Comparison of ENCODE assay signal across 13 mouse cellular contexts in genomic region chr3:55397752-55398693, GRCm38 (mm10).
DNase-seq lines count a peak whose midpoint lies in the region; ATAC-seq and TF ChIP-seq lines count a peak whose summit lies in the region.
"Had no signal": no experiment of that assay in that cellular context is flagged by ENCODE, and none has a peak within 500 bp of the region (broad histone marks: within the 10 kb centered on the region; RNA-seq: fewer than 3 reads in every experiment).

No protein-coding gene starts in this region.

- peaks cover 6% of the 10 kb centered on the region for H3K36me3 ChIP-seq in forebrain, embryonic 12.5 days (replicated peaks)
- H3K36me3 ChIP-seq in forebrain, embryonic 11.5 days (ENCODE audit: control insufficient read depth, insufficient read depth, low read length) = no peaks in the 10 kb centered on the region
- H3K36me3 ChIP-seq in midbrain, embryonic 13.5 days = peaks cover 16% of the 10 kb centered on the region; the same call in 1 of the 2 replicates
- no peaks in the 10 kb centered on the region for H3K36me3 ChIP-seq in midbrain, embryonic 10.5 days
- H3K36me3 ChIP-seq in forebrain, postnatal 0 days (ENCODE audit: insufficient read depth) = 0 out of 2 replicates have a peak, but pooled peaks cover 4% of the 10 kb centered on the region

- DNase-seq in forebrain, embryonic 11.5 days (ENCODE audit: low spot score) = no peak
- no peak for DNase-seq in midbrain, embryonic 10.5 days (ENCODE audit: low spot score)
- peak; percentile 64 for DNase-seq in forebrain, postnatal 0 days
- DNase-seq in adrenal gland, adult 8-10 months = no peak
- DNase-seq in thymus, postnatal 14 days = no peak
- DNase-seq: cerebellum, adult 8-10 months; heart, postnatal 10 days had no signal

- no peaks in the 10 kb centered on the region for H3K27me3 ChIP-seq in forebrain, embryonic 12.5 days
- no peaks in the 10 kb centered on the region for H3K27me3 ChIP-seq in forebrain, embryonic 11.5 days (ENCODE audit: control insufficient read depth, insufficient read depth, low read length)
- H3K27me3 ChIP-seq in midbrain, embryonic 13.5 days = no peaks in the 10 kb centered on the region
- H3K27me3 ChIP-seq in midbrain, embryonic 10.5 days (ENCODE audit: low read depth, poor library complexity, severe bottlenecking) = no peaks in the 10 kb centered on the region
- no peaks in the 10 kb centered on the region for H3K27me3 ChIP-seq in forebrain, postnatal 0 days (ENCODE audit: insufficient read depth, low read length)

- H3K27ac ChIP-seq in forebrain, embryonic 12.5 days = 0 out of 2 replicates have a peak overlapping the region, but pooled peaks have one; percentile 9
- no peak overlapping the region for H3K27ac ChIP-seq in forebrain, embryonic 11.5 days (ENCODE audit: low read depth, low read length)
- H3K27ac ChIP-seq in midbrain, embryonic 13.5 days = peak overlapping the region; percentile 48
- H3K27ac ChIP-seq in midbrain, embryonic 10.5 days (replicated peaks) = no peak overlapping the region
- peak overlapping the region; percentile 51; the same call in 1 of the 2 replicates for H3K27ac ChIP-seq in forebrain, postnatal 0 days (ENCODE audit: low read depth, low read length)
- H3K27ac ChIP-seq in olfactory bulb, adult 2 months (ENCODE audit: insufficient read depth, low read depth, low read length) = 0 out of 2 replicates have a peak overlapping the region, but pooled peaks have one; percentile 45

- peak; percentile 44; the same call in 1 of the 2 replicates for ATAC-seq in forebrain, embryonic 12.5 days (ENCODE audit: low FRiP score)
- no peak for ATAC-seq in forebrain, embryonic 11.5 days (replicated peaks; ENCODE audit: low FRiP score)
- peak; percentile 69 for ATAC-seq in midbrain, embryonic 13.5 days
- ATAC-seq in forebrain, postnatal 0 days = peak; percentile 64
- ATAC-seq: intestine, postnatal 0 days; lung, postnatal 0 days had no signal

- no peak overlapping the region for H3K4me2 ChIP-seq in forebrain, embryonic 12.5 days
- no peak overlapping the region for H3K4me2 ChIP-seq in forebrain, embryonic 11.5 days (ENCODE audit: low read depth, low read length, severe bottlenecking)
- no peak overlapping the region for H3K4me2 ChIP-seq in midbrain, embryonic 13.5 days (replicated peaks)
- no peak overlapping the region for H3K4me2 ChIP-seq in forebrain, postnatal 0 days (ENCODE audit: low read depth)
- H3K4me2 ChIP-seq: liver, embryonic 11.5 days had no signal

- peaks cover 14% of the 10 kb centered on the region for H3K4me1 ChIP-seq in forebrain, embryonic 12.5 days
- H3K4me1 ChIP-seq in forebrain, embryonic 11.5 days (replicated peaks; ENCODE audit: control insufficient read depth, insufficient read depth, low read length) = 0 out of 2 replicates have a peak, but pooled peaks cover 2% of the 10 kb centered on the region
- H3K4me1 ChIP-seq in midbrain, embryonic 13.5 days (replicated peaks) = peaks cover 26% of the 10 kb centered on the region
- H3K4me1 ChIP-seq in midbrain, embryonic 10.5 days = 0 out of 2 replicates have a peak, but pooled peaks cover 6% of the 10 kb centered on the region
- peaks cover 8% of the 10 kb centered on the region; the same call in 1 of the 2 replicates for H3K4me1 ChIP-seq in forebrain, postnatal 0 days (ENCODE audit: insufficient read depth)
- peaks cover 9% of the 10 kb centered on the region for H3K4me1 ChIP-seq in olfactory bulb, adult 2 months (ENCODE audit: control insufficient read depth, insufficient read depth, low read length)

- WGBS in forebrain, embryonic 12.5 days = 75% methylated on average over 6 of the region's 6 CpGs
- WGBS in forebrain, embryonic 11.5 days = 82% methylated on average over 6 of the region's 6 CpGs
- 71% methylated on average over 6 of the region's 6 CpGs for WGBS in midbrain, embryonic 13.5 days
- WGBS in midbrain, embryonic 10.5 days = 87% methylated on average over 6 of the region's 6 CpGs
- 48% methylated on average over 6 of the region's 6 CpGs for WGBS in forebrain, postnatal 0 days
- 52% methylated on average over 6 of the region's 6 CpGs for WGBS in olfactory bulb, adult 2 months

- no peak overlapping the region for H3K4me3 ChIP-seq in forebrain, embryonic 12.5 days (replicated peaks)
- H3K4me3 ChIP-seq in forebrain, embryonic 11.5 days (ENCODE audit: low read depth, low read length) = no peak overlapping the region
- H3K4me3 ChIP-seq in midbrain, embryonic 13.5 days (replicated peaks) = no peak overlapping the region
- no peak overlapping the region for H3K4me3 ChIP-seq in midbrain, embryonic 10.5 days
- H3K4me3 ChIP-seq in forebrain, postnatal 0 days (ENCODE audit: low read depth, low read length) = no peak overlapping the region
- H3K4me3 ChIP-seq in olfactory bulb, adult 2 months (ENCODE audit: insufficient read depth, low read depth, low read length) = no peak overlapping the region

- no peak for TF ChIP-seq POLR2A in olfactory bulb, adult 2 months (IDR thresholded peaks at IDR 0.05; ENCODE audit: insufficient read depth, low read depth, low read length)

- no peak overlapping the region for H3K9ac ChIP-seq in forebrain, embryonic 12.5 days
- H3K9ac ChIP-seq in forebrain, embryonic 11.5 days (ENCODE audit: low read length) = no peak overlapping the region
- no peak overlapping the region for H3K9ac ChIP-seq in midbrain, embryonic 13.5 days (replicated peaks)
- no peak overlapping the region for H3K9ac ChIP-seq in forebrain, postnatal 0 days

- peak; percentile 15; the same call in 1 of the 2 replicates for TF ChIP-seq CTCF in forebrain, postnatal 0 days (IDR thresholded peaks at IDR 0.05; ENCODE audit: low read depth)
- no peak for TF ChIP-seq CTCF in olfactory bulb, adult 2 months (IDR thresholded peaks at IDR 0.05; ENCODE audit: insufficient read depth, low read depth, low read length)

- no peaks in the 10 kb centered on the region for H3K9me3 ChIP-seq in forebrain, embryonic 12.5 days
- H3K9me3 ChIP-seq in forebrain, embryonic 11.5 days (ENCODE audit: control insufficient read depth, low read length) = no peaks in the 10 kb centered on the region
- no peaks in the 10 kb centered on the region for H3K9me3 ChIP-seq in midbrain, embryonic 13.5 days
- no peaks in the 10 kb centered on the region for H3K9me3 ChIP-seq in midbrain, embryonic 10.5 days (replicated peaks)
- no peaks in the 10 kb centered on the region for H3K9me3 ChIP-seq in forebrain, postnatal 0 days (ENCODE audit: low read length)

Comparison
In these comparisons a context has a peak if more than half of its experiments do, and no peak if none do; other contexts are left out.
1. H3K27ac ChIP-seq: peak in forebrain, embryonic 12.5 days (single experiment), midbrain, embryonic 13.5 days (single experiment), forebrain, postnatal 0 days (single experiment) and olfactory bulb, adult 2 months (single experiment); none in forebrain, embryonic 11.5 days (single experiment) and midbrain, embryonic 10.5 days (single experiment).